Mouse (Mus musculus) limb, embryonic 13.5 days (tissue): ENCODE data around the gene Gucy2e. TPM values are rescaled to one million over a fixed set of nuclear protein-coding genes. Genes with fewer than 3 reads are reported as not detected.

Source experiments
- ATAC-seq: fragments of 200-750 bp; cut with Nextera tagmentation; 2 replicates; pipeline ENCODE4 v1.8.0; 2017; ENCODE audit warnings: low read depth, moderate number of reproducible peaks, moderate TSS enrichment; ENCODE audit not compliant: low FRiP score
- H3K27ac ChIP-seq: fragments of 300-500 bp; sonication (generic); 2 replicates; pipeline ENCODE4 v1.5.1; 2015; ENCODE audit warnings: inconsistent platforms, mild to moderate bottlenecking, moderate library complexity
- H3K27me3 ChIP-seq: fragments of 300-500 bp; sonication (generic); 2 replicates; pipeline ENCODE4 v1.6.1; 2015; ENCODE audit warnings: mild to moderate bottlenecking, inconsistent platforms
- H3K36me3 ChIP-seq: fragments of 300-500 bp; sonication (generic); 2 replicates; pipeline ENCODE4 v1.6.1; 2015; ENCODE audit warnings: inconsistent platforms, mild to moderate bottlenecking, moderate library complexity
- H3K4me1 ChIP-seq: fragments of 300-500 bp; sonication (generic); 2 replicates; pipeline ENCODE4 v1.6.1; 2015; ENCODE audit warnings: inconsistent platforms
- H3K4me2 ChIP-seq: fragments of 300-500 bp; sonication (generic); replicated peaks from 2 replicates; pipeline ENCODE4 v1.6.1; 2015; ENCODE audit warnings: inconsistent platforms, mild to moderate bottlenecking, moderate library complexity
- H3K4me3 ChIP-seq: fragments of 300-500 bp; sonication (generic); 2 replicates; pipeline ENCODE4 v1.5.1; 2015; ENCODE audit warnings: moderate library complexity, mild to moderate bottlenecking, inconsistent platforms
- H3K9ac ChIP-seq: fragments of 300-500 bp; sonication (generic); 2 replicates; pipeline ENCODE4 v1.6.1; 2015; ENCODE audit warnings: mild to moderate bottlenecking, inconsistent platforms
- H3K9me3 ChIP-seq: fragments of 300-500 bp; sonication (generic); 2 replicates; pipeline ENCODE4 v1.6.1; 2016; ENCODE audit warnings: inconsistent platforms
- WGBS: fragments of 180-500 bp; shearing (Covaris S2); methylation state at CpG from one replicate; pipeline ENCODE4 v1.1.7; 2015; 5-methylcytosine and 5-hydroxymethylcytosine counted together
- polyA plus RNA-seq: library from polyadenylated mRNA; unstranded; fragments of >200 nt; fragmentation: Nextera tagmentation; extraction: Ambion mirVana; gene quantifications from 2 replicates; pipeline ENCODE4 v1.2.1, GENCODE M21; 2015

Gucy2e gene
- 0.09 and 0.25 TPM in 2 replicates for polyA plus RNA-seq

DNA sequence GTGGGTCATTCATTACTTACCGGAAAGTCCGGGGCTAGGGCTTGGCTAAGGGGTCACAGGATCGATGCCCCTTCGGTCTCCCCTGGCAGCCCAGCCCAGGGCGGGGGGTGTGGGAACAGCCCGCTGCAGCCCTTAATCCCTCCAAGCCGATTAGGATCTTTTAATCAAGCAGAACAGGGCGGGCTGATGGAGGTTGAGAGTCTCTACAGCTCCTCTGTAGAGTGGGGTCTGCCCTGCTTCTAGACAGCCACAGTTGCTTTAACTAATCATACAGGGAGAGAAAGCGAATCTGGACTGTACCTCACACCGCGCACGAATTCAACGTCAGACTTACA lies at the start of gene Gucy2e:
Gucy2e (minus strand) TSS at position 111 of the 335 bp plus-strand sequence.
- Histone ChIP-seq H3K27me3 (peaks cover 62% of the 10 kb centered on the region), H3K9me3 (no peaks in the 10 kb centered on the region), H3K4me3 (peak within 1 kb of the TSS; percentile 50), H3K27ac (no peak within 1 kb of the TSS), H3K9ac (peak within 1 kb of the TSS; percentile 64), H3K4me2 (peak within 1 kb of the TSS; percentile 77), H3K36me3 (no peaks in the 10 kb centered on the region), H3K4me1 (peaks cover 19% of the 10 kb centered on the region)
- no peak for ATAC-seq
- WGBS: 21% methylated on average over 13 of the region's 13 CpGs

DNA sequence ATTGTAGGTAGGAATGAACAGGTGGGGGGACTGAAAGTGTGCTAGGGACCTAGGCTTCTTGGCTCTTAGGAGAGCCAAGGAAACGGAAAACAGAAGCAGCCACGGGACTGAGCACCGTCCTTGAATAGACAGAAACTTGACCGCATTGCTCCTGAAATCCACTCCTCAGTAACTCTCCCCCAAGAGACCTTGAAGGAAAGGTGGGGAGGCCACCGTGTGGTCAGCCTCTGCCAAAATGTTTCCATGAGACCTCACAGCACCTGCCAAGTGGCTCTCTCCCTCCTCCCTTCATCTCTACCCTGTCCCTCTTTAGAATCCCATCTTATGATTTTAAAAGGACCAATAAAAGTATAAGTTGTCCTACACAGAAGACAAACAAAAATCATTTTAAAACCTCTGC lies 40.4 kb upstream of the Gucy2e start:
- Histone ChIP-seq H3K9me3 (no peaks in the 10 kb centered on the region), H3K27ac (no peak overlapping the region)

GRCm38 (mm10) chr11:69276081-69276480 lies 39.2 kb upstream of the Gucy2e start:
- H3K4me3 ChIP-seq: no peak overlapping the region
- no peak overlapping the region for H3K9ac ChIP-seq
- ATAC-seq: no peak
- no peaks in the 10 kb centered on the region for H3K9me3 ChIP-seq
- H3K36me3 ChIP-seq: no peaks in the 10 kb centered on the region
- no peak overlapping the region for H3K27ac ChIP-seq
- no peaks in the 10 kb centered on the region for H3K4me1 ChIP-seq
- H3K4me2 ChIP-seq: no peak overlapping the region
- peaks cover 5% of the 10 kb centered on the region; the same call in 1 of the 2 replicates for H3K27me3 ChIP-seq
- 58% methylated on average over 2 of the region's 2 CpGs for WGBS

More for the DNA sequence above, 40.4 kb upstream of the Gucy2e start:
- Histone ChIP-seq H3K4me1 (no peaks in the 10 kb centered on the region), H3K27me3 (no peaks in the 10 kb centered on the region), H3K4me2 (no peak overlapping the region), H3K9ac (no peak overlapping the region), H3K4me3 (no peak overlapping the region), H3K36me3 (no peaks in the 10 kb centered on the region)
- 54% methylated on average over 5 of the region's 5 CpGs for WGBS
- no peak for ATAC-seq

DNA sequence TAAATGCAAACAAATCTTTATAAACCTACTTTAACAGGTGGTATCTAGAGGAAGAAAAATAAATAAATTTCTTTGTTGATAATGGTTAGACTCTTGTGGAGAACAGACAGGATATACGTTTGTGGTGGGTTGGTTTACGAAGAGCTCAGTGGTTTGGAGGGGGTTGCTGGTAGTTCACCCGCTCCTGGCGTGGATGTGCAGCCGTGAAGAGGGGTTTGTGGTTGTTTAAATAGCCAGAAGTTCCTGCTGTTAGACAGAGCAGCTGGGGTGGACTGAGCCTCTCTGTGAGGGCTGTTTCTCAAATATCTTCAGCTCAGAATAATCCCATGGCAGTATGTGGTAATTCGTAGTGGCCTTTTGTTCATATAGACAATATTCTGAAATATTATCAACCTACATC lies 38.8 kb upstream of the Gucy2e start:
- Histone ChIP-seq H3K36me3 (no peaks in the 10 kb centered on the region), H3K9me3 (no peaks in the 10 kb centered on the region), H3K9ac (no peak overlapping the region), H3K27ac (no peak overlapping the region), H3K4me3 (no peak overlapping the region), H3K27me3 (peaks cover 5% of the 10 kb centered on the region; the same call in 1 of the 2 replicates), H3K4me1 (no peaks in the 10 kb centered on the region), H3K4me2 (no peak overlapping the region)
- WGBS: 78% methylated on average over 6 of the region's 6 CpGs
- no peak for ATAC-seq

GRCm38 (mm10) chr11:69272122-69272740 lies 35.4 kb upstream of the Gucy2e start:
- 36% methylated on average over 16 of the region's 16 CpGs for WGBS
- Histone ChIP-seq H3K36me3 (no peaks in the 10 kb centered on the region), H3K4me2 (no peak overlapping the region), H3K9me3 (no peaks in the 10 kb centered on the region), H3K27ac (no peak overlapping the region), H3K27me3 (peaks cover 14% of the 10 kb centered on the region; the same call in 1 of the 2 replicates), H3K4me3 (no peak overlapping the region), H3K4me1 (no peaks in the 10 kb centered on the region), H3K9ac (no peak overlapping the region)
- ATAC-seq: no peak

GRCm38 (mm10) chr11:69269575-69269974 lies 32.7 kb upstream of the Gucy2e start:
- no peaks in the 10 kb centered on the region for H3K9me3 ChIP-seq
- H3K4me3 ChIP-seq: no peak overlapping the region
- peaks cover 14% of the 10 kb centered on the region; the same call in 1 of the 2 replicates for H3K27me3 ChIP-seq
- H3K36me3 ChIP-seq: no peaks in the 10 kb centered on the region
- H3K4me2 ChIP-seq: peak overlapping the region; percentile 23
- H3K4me1 ChIP-seq: peaks cover 4% of the 10 kb centered on the region; the same call in 1 of the 2 replicates
- no peak for ATAC-seq
- H3K27ac ChIP-seq: no peak overlapping the region
- 20% methylated on average over 13 of the region's 13 CpGs for WGBS
- peak overlapping the region; percentile 39; the same call in 1 of the 2 replicates for H3K9ac ChIP-seq

- 89% methylated on average over 13 of the region's 13 CpGs for WGBS
- Histone ChIP-seq H3K27ac (no peak overlapping the region), H3K36me3 (no peaks in the 10 kb centered on the region), H3K9me3 (no peaks in the 10 kb centered on the region), H3K9ac (no peak overlapping the region), H3K4me3 (no peak overlapping the region), H3K27me3 (peaks cover 14% of the 10 kb centered on the region; the same call in 1 of the 2 replicates), H3K4me1 (peaks cover 4% of the 10 kb centered on the region; the same call in 1 of the 2 replicates), H3K4me2 (no peak overlapping the region)
- no peak for ATAC-seq
Measured at GRCm38 (mm10) chr11:69268100-69268499, 31.3 kb upstream of the Gucy2e start.

DNA sequence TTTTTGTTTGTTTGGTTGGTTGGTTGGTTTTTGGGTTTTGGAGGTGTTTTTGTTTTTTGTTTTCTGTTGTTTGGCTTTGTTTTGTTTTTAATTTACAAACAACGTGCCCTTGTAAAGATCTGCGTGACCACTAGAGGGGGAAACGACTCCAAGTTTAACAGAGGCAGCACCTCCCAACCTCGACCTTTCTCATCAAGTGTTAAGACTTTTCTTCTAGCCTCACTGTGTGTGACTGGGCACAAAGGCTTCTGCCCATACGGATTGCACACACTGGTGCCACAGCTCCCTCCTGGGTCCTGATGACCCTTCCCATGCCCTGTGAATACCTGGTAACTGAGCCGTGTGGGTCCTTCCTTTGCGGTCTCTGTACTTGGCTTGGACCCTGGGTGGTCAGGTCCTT lies 30.5 kb upstream of the Gucy2e start:
- no peak overlapping the region for H3K27ac ChIP-seq
- no peak overlapping the region for H3K4me2 ChIP-seq
- H3K4me1 ChIP-seq: peaks cover 4% of the 10 kb centered on the region; the same call in 1 of the 2 replicates
- WGBS: 28% methylated on average over 7 of the region's 7 CpGs
- H3K27me3 ChIP-seq: peaks cover 14% of the 10 kb centered on the region; the same call in 1 of the 2 replicates
- no peaks in the 10 kb centered on the region for H3K9me3 ChIP-seq
- ATAC-seq: no peak
- H3K9ac ChIP-seq: no peak overlapping the region
- no peak overlapping the region for H3K4me3 ChIP-seq
- no peaks in the 10 kb centered on the region for H3K36me3 ChIP-seq

DNA sequence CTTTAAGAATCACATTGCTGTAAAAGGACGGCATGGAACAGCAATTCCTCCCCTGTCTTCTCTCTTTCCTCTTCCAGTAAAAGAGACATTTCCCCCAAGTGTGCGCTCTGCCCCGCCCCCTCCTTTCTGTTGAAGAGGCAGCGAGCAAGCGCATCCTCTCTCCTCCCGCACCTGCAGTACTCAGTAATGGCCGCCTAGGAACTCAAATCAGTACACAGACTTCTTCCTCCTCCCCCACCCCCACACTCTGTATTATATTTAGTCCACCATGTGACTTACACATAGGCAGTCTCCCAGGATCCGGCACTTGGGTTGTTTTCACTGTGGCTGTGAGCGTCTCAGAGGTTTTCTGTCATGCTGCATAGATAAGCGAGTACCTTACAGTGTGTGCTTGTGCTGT lies 29.4 kb upstream of the Gucy2e start:
- Histone ChIP-seq H3K27me3 (peaks cover 9% of the 10 kb centered on the region; the same call in 1 of the 2 replicates), H3K4me2 (peak overlapping the region; percentile 23; the same call in 1 of the 2 replicates), H3K4me1 (peaks cover 4% of the 10 kb centered on the region; the same call in 1 of the 2 replicates), H3K9me3 (no peaks in the 10 kb centered on the region), H3K36me3 (no peaks in the 10 kb centered on the region), H3K27ac (no peak overlapping the region), H3K9ac (no peak overlapping the region), H3K4me3 (0 out of 2 replicates have a peak overlapping the region, but pooled peaks have one; percentile 1)
- 21% methylated on average over 10 of the region's 10 CpGs for WGBS
- ATAC-seq: no peak

GRCm38 (mm10) chr11:69265410-69265809 lies 28.6 kb upstream of the Gucy2e start:
- H3K4me2 ChIP-seq: no peak overlapping the region
- no peak for ATAC-seq
- WGBS: 71% methylated on average over 9 of the region's 9 CpGs
- peaks cover 9% of the 10 kb centered on the region; the same call in 1 of the 2 replicates for H3K27me3 ChIP-seq
- no peak overlapping the region for H3K27ac ChIP-seq
- H3K4me1 ChIP-seq: peaks cover 4% of the 10 kb centered on the region; the same call in 1 of the 2 replicates
- no peaks in the 10 kb centered on the region for H3K36me3 ChIP-seq
- H3K9ac ChIP-seq: no peak overlapping the region
- H3K4me3 ChIP-seq: no peak overlapping the region
- no peaks in the 10 kb centered on the region for H3K9me3 ChIP-seq

DNA sequence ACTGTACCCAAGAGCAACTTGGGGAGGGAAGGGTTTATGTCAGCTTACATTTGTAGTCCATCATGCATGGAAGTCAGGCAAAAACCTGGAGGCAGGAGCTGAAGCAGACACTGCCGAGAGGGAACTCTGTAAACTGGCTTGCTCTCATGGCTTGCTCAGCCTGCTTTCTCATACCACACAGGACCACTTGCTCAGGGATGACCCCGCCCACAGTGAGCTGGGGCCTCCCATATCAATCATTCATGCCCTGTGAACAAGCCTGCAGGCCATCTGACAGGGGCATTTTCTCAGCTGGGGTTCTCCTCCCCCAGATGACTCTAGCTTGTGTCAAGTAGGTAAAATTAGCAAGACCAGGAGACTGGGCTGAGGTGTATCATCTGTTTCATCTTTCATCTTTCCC lies 27.4 kb upstream of the Gucy2e start:
- Histone ChIP-seq H3K4me3 (no peak overlapping the region), H3K27ac (no peak overlapping the region), H3K36me3 (no peaks in the 10 kb centered on the region), H3K4me1 (peaks cover 4% of the 10 kb centered on the region; the same call in 1 of the 2 replicates), H3K9me3 (no peaks in the 10 kb centered on the region), H3K27me3 (peaks cover 4% of the 10 kb centered on the region; the same call in 1 of the 2 replicates), H3K4me2 (no peak overlapping the region), H3K9ac (no peak overlapping the region)
- no peak for ATAC-seq
- 55% methylated on average over 2 of the region's 2 CpGs for WGBS

- 0 out of 2 replicates have a peak, but pooled peaks cover 4% of the 10 kb centered on the region for H3K27me3 ChIP-seq
- H3K36me3 ChIP-seq: no peaks in the 10 kb centered on the region
- H3K4me3 ChIP-seq: no peak overlapping the region
- H3K9ac ChIP-seq: no peak overlapping the region
- 87% methylated on average over 1 of the region's 1 CpGs for WGBS
- H3K9me3 ChIP-seq: no peaks in the 10 kb centered on the region
- no peak overlapping the region for H3K4me2 ChIP-seq
- no peak overlapping the region for H3K27ac ChIP-seq
- ATAC-seq: no peak
- no peaks in the 10 kb centered on the region for H3K4me1 ChIP-seq
Measured at GRCm38 (mm10) chr11:69260111-69260510, 23.3 kb upstream of the Gucy2e start.
